Mouse (Mus musculus) liver, embryonic 14.5 days (tissue): ENCODE measurements around the gene Icos.

Experiments used
- CTCF ChIP-seq: IDR thresholded peaks from 2 replicates; pipeline ENCODE4 v1.5.1; 2016; ENCODE audit warnings: antibody characterized with exemption, low read depth, control low read depth
- EP300 ChIP-seq: IDR thresholded peaks from 2 replicates; pipeline ENCODE4 v1.6.1; 2016; ENCODE audit warnings: antibody characterized with exemption, low read depth

DNA sequence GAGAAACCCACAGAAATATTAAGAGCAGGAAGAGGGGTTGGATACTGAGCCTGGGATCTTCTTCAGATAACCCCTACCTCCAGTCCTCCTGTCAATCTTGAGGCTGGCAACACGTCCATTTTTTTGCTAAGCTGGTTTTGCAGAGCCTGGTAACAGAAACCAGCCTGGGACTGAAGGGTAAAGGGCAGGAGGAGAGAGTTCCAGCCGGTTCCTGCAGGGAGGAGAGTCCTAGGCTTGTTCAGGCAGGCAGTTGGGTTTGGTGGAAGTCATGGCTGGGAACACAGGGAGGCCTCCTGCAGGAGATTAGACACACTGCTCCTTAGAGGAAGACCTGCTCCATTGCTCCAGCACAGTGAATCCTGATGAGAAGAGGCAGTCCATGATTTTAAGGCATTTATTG is 10.2 kb upstream of the Icos start:
- TF ChIP-seq CTCF (no peak), EP300 (no peak)
